Mouse (Mus musculus): ENCODE data around the gene Mettl7b.

- no peak for TF ChIP-seq CTCF (IDR thresholded peaks at IDR 0.05; ENCODE audit: insufficient read depth, low read length)
- no peak for TF ChIP-seq POLR2A (IDR thresholded peaks at IDR 0.05; ENCODE audit: borderline replicate concordance, extremely low read depth, low read depth, low read length)
These were observed 22.3 kb downstream of the Mettl7b start for GRCm38 (mm10) chr10:128938457-128938856.

Measured in lung, adult 2 months (tissue).